Mouse (Mus musculus): ENCODE results near the gene Nkg7.

The Nkg7 gene

GRCm38 (mm10) chr7:43447801-43448200 lies 10.9 kb downstream of the Nkg7 start:
- DNase-seq (ENCODE audit: low spot score): no peak

- DNase-seq (ENCODE audit: low spot score): no peak
Observed at GRCm38 (mm10) chr7:43448246-43448645, 11.4 kb downstream of the Nkg7 start.

GRCm38 (mm10) chr7:43449811-43450210 lies 12.9 kb downstream of the Nkg7 start:
- DNase-seq (ENCODE audit: low spot score): no peak

- no peak for DNase-seq (ENCODE audit: low spot score)
Observed at GRCm38 (mm10) chr7:43451726-43452125, 14.9 kb downstream of the Nkg7 start.

GRCm38 (mm10) chr7:43452609-43453008 lies 15.7 kb downstream of the Nkg7 start:
- DNase-seq (ENCODE audit: low spot score): no peak

- DNase-seq (ENCODE audit: low spot score): no peak
Observed at GRCm38 (mm10) chr7:43453599-43454355, 16.9 kb downstream of the Nkg7 start.

- DNase-seq (ENCODE audit: low spot score): no peak
Observed at GRCm38 (mm10) chr7:43454371-43454770, 17.5 kb downstream of the Nkg7 start.

- no peak for DNase-seq (ENCODE audit: low spot score)
Observed at GRCm38 (mm10) chr7:43462851-43463250, 26.0 kb downstream of the Nkg7 start, which contains the start of gene Vsig10l. Gene Vsig10l, plus strand, starts transcription at chr7:43463151.

- DNase-seq (ENCODE audit: low spot score): no peak
Observed at GRCm38 (mm10) chr7:43463976-43464375, 27.1 kb downstream of the Nkg7 start.

- no peak for DNase-seq (ENCODE audit: low spot score)
Observed at GRCm38 (mm10) chr7:43464864-43465343, 28.0 kb downstream of the Nkg7 start.

- peak; percentile 94 for DNase-seq (ENCODE audit: low spot score)
Observed at GRCm38 (mm10) chr7:43465344-43466098, 28.6 kb downstream of the Nkg7 start.

- DNase-seq (ENCODE audit: low spot score): peak; percentile 94
Observed at GRCm38 (mm10) chr7:43466099-43466694, 29.3 kb downstream of the Nkg7 start.

GRCm38 (mm10) chr7:43470373-43470772 lies 33.5 kb downstream of the Nkg7 start:
- DNase-seq (ENCODE audit: low spot score): no peak

GRCm38 (mm10) chr7:43475706-43476105 lies 38.8 kb downstream of the Nkg7 start:
- no peak for DNase-seq (ENCODE audit: low spot score)

- no peak for DNase-seq (ENCODE audit: low spot score)
Observed at GRCm38 (mm10) chr7:43476376-43476775, 39.5 kb downstream of the Nkg7 start.

GRCm38 (mm10) chr7:43481191-43481590 lies 44.3 kb downstream of the Nkg7 start:
- DNase-seq (ENCODE audit: low spot score): no peak

- DNase-seq (ENCODE audit: low spot score): peak; percentile 50
Observed at GRCm38 (mm10) chr7:43482090-43482716, 45.3 kb downstream of the Nkg7 start.

- DNase-seq (ENCODE audit: low spot score): peak; percentile 57
Observed at GRCm38 (mm10) chr7:43483236-43483635, 46.4 kb downstream of the Nkg7 start.

All from testis, postnatal 10 days (tissue).